Mouse (Mus musculus) heart, embryonic 16.5 days (tissue): Measurements from ENCODE around the gene Katnal1. TPM values are rescaled to one million over a fixed set of nuclear protein-coding genes. Genes with fewer than 3 reads are reported as not detected.

ENCODE experiments used
- ATAC-seq: fragments of 200-750 bp; cut with Nextera tagmentation; replicated peaks from 2 replicates; pipeline ENCODE4 v1.8.0; 2017; ENCODE audit warnings: moderate number of reproducible peaks; ENCODE audit not compliant: insufficient read depth, low FRiP score; ENCODE audit errors: extremely low read depth
- H3K27ac ChIP-seq: fragments of 300-500 bp; sonication (generic); 2 replicates; pipeline ENCODE4 v1.5.1; 2014; ENCODE audit warnings: mild to moderate bottlenecking, low read length, control low read depth, moderate library complexity
- H3K27me3 ChIP-seq: fragments of 300-500 bp; sonication (generic); 2 replicates; pipeline ENCODE4 v1.6.1; 2014; ENCODE audit warnings: low read length, mixed read lengths; ENCODE audit not compliant: control insufficient read depth, insufficient read depth
- H3K36me3 ChIP-seq: fragments of 300-500 bp; sonication (generic); 2 replicates; pipeline ENCODE4 v1.6.1; 2014; ENCODE audit not compliant: control insufficient read depth, insufficient read depth
- H3K4me1 ChIP-seq: fragments of 300-500 bp; sonication (generic); 2 replicates; pipeline ENCODE4 v1.6.1; 2014; ENCODE audit warnings: low read length, mixed read lengths; ENCODE audit not compliant: control insufficient read depth, insufficient read depth
- H3K4me2 ChIP-seq: fragments of 300-500 bp; sonication (generic); 2 replicates; pipeline ENCODE4 v1.6.1; 2014; ENCODE audit warnings: low read depth, mild to moderate bottlenecking, control low read depth, low read length
- H3K4me3 ChIP-seq: fragments of 300-500 bp; sonication (generic); 2 replicates; pipeline ENCODE4 v1.5.1; 2014; ENCODE audit warnings: mild to moderate bottlenecking, control low read depth, low read length
- H3K9ac ChIP-seq: fragments of 300-500 bp; sonication (generic); 2 replicates; pipeline ENCODE4 v1.6.1; 2014; ENCODE audit warnings: low read length, control low read depth
- H3K9me3 ChIP-seq: fragments of 300-500 bp; sonication (generic); replicated peaks from 2 replicates; pipeline ENCODE4 v1.6.1; 2016; ENCODE audit warnings: low read length; ENCODE audit not compliant: control insufficient read depth
- WGBS: fragments of 180-500 bp; shearing (Covaris S2); extraction: QIAGEN DNeasy Blood & Tissue Kit; methylation state at CpG from one replicate; pipeline ENCODE4 v1.1.7; 2014; 5-methylcytosine and 5-hydroxymethylcytosine counted together
- polyA plus RNA-seq: library from polyadenylated mRNA; unstranded; fragments of >200 nt; fragmentation: Nextera tagmentation; extraction: Ambion mirVana; gene quantifications from 2 replicates; pipeline ENCODE4 v1.2.1, GENCODE M21; 2015

Gene Katnal1
- polyA plus RNA-seq, 1 experiment from 2014 or later = 12.7 TPM

GRCm38 (mm10) chr5:148936516-148936951, 7.4 kb upstream of the Katnal1 start:
- ATAC-seq = no peak
- 0 out of 2 replicates have a peak, but pooled peaks cover 2% of the 10 kb centered on the region for H3K9me3 ChIP-seq
- H3K36me3 ChIP-seq = no peaks in the 10 kb centered on the region
- H3K9ac ChIP-seq = no peak overlapping the region
- no peak overlapping the region for H3K27ac ChIP-seq
- no peaks in the 10 kb centered on the region for H3K27me3 ChIP-seq
- H3K4me2 ChIP-seq = no peak overlapping the region
- H3K4me3 ChIP-seq = no peak overlapping the region
- H3K4me1 ChIP-seq = no peaks in the 10 kb centered on the region
- 70% methylated on average over 3 of the region's 3 CpGs for WGBS

- Histone ChIP-seq H3K9me3 (0 out of 2 replicates have a peak, but pooled peaks cover 2% of the 10 kb centered on the region), H3K4me2 (no peak overlapping the region), H3K4me3 (no peak overlapping the region), H3K36me3 (no peaks in the 10 kb centered on the region), H3K4me1 (no peaks in the 10 kb centered on the region), H3K27ac (no peak overlapping the region), H3K27me3 (no peaks in the 10 kb centered on the region), H3K9ac (no peak overlapping the region)
- ATAC-seq = no peak
- WGBS = 80% methylated on average over 6 of the region's 6 CpGs
Observed at GRCm38 (mm10) chr5:148935871-148936270, 6.8 kb upstream of the Katnal1 start.

DNA sequence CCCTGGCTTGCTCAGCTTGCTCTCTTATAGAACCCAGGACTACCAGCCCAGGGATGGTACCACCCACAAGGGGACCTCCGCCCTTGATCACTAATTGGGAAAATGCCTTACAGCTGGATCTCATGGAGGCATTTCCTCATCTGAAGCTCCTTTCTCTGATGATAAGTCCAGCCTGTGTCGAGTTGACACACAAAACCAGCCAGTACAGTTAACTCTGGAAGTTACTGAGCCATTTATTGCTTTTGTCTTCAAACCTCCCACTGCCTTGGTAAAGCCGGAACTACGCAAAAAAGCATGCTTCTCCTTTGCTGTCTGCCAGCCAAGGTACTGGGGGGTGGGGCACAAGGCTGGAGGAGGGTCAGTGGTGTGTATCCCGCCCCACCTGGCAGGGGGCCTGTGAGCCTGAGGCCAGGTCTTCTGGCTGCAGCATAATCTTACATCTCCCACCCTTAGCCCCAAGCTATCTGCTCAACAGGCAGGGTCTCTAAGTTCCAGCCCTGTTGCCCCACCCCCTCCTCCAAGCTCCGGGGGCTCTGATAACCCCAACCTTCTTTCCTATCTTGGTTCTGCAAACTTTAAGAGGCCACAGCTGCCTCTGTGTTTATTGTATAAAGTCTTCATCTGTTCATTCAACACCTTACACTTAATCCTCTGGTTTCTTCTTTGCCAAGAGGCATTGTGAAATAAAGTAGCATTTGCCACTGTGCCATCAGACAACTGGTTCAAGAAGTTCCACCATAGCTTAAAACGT, 6.1 kb upstream of the Katnal1 start:
- Histone ChIP-seq H3K27me3 (no peaks in the 10 kb centered on the region), H3K4me2 (no peak overlapping the region), H3K27ac (no peak overlapping the region), H3K9me3 (0 out of 2 replicates have a peak, but pooled peaks cover 2% of the 10 kb centered on the region), H3K36me3 (no peaks in the 10 kb centered on the region), H3K4me1 (no peaks in the 10 kb centered on the region), H3K4me3 (no peak overlapping the region), H3K9ac (no peak overlapping the region)
- 42% methylated on average over 7 of the region's 7 CpGs for WGBS
- ATAC-seq = no peak

DNA sequence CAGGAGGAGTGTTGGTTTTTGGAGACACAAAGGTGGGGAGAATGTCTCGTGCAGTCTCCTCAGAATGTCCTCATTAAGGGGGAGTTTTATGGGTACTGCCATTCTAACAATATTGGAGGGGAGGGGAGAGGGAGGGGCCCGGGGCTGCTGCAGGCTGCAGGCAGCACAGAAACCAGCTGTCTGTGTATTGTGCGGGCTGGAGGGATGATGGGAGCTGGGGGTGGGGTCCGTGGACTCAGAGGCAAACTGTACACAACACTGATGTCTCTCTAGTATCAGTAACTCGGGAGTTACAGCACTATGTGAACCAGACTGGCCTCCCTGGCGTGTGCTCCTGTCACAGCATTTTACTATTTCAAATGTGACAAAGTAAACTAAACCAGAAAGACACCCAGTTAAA, 5.3 kb upstream of the Katnal1 start:
- Histone ChIP-seq H3K36me3 (no peaks in the 10 kb centered on the region), H3K9ac (no peak overlapping the region), H3K4me3 (no peak overlapping the region), H3K4me2 (no peak overlapping the region), H3K27ac (no peak overlapping the region), H3K9me3 (0 out of 2 replicates have a peak, but pooled peaks cover 2% of the 10 kb centered on the region), H3K27me3 (no peaks in the 10 kb centered on the region), H3K4me1 (no peaks in the 10 kb centered on the region)
- ATAC-seq = no peak
- 69% methylated on average over 6 of the region's 6 CpGs for WGBS

GRCm38 (mm10) chr5:148933767-148934166, 4.6 kb upstream of the Katnal1 start:
- H3K4me2 ChIP-seq = no peak overlapping the region
- 64% methylated on average over 8 of the region's 8 CpGs for WGBS
- 0 out of 2 replicates have a peak, but pooled peaks cover 2% of the 10 kb centered on the region for H3K9me3 ChIP-seq
- H3K4me1 ChIP-seq = peaks cover 3% of the 10 kb centered on the region; the same call in 1 of the 2 replicates
- ATAC-seq = no peak
- no peak overlapping the region for H3K9ac ChIP-seq
- H3K4me3 ChIP-seq = no peak overlapping the region
- H3K27ac ChIP-seq = no peak overlapping the region
- H3K36me3 ChIP-seq = no peaks in the 10 kb centered on the region
- H3K27me3 ChIP-seq = no peaks in the 10 kb centered on the region

DNA sequence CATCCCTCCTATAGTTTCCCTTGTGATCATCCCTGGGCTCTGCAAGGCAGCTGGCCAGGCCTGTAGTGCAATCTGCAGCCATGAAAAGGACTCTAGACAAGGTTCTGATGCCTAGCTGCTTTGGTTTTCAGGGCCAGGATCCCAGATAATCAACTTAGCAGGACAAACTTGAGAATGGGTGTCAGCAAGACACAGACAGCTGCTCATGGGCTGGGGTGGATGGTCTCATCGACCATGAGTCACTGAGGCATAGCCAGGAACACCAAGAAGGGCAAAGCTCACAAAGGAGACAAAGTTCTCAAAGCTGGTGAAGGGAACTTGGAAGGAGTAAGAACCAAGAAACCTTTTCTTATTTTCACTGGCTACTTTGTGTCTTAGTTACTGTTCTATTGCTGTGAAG, 2.2 kb upstream of the Katnal1 start:
- no peak overlapping the region for H3K27ac ChIP-seq
- ATAC-seq = no peak
- peaks cover 10% of the 10 kb centered on the region for H3K4me1 ChIP-seq
- WGBS = 87% methylated on average over 1 of the region's 1 CpGs
- H3K27me3 ChIP-seq = no peaks in the 10 kb centered on the region
- H3K9ac ChIP-seq = no peak overlapping the region
- H3K4me2 ChIP-seq = no peak overlapping the region
- H3K9me3 ChIP-seq = 0 out of 2 replicates have a peak, but pooled peaks cover 2% of the 10 kb centered on the region
- H3K36me3 ChIP-seq = no peaks in the 10 kb centered on the region
- no peak overlapping the region for H3K4me3 ChIP-seq

DNA sequence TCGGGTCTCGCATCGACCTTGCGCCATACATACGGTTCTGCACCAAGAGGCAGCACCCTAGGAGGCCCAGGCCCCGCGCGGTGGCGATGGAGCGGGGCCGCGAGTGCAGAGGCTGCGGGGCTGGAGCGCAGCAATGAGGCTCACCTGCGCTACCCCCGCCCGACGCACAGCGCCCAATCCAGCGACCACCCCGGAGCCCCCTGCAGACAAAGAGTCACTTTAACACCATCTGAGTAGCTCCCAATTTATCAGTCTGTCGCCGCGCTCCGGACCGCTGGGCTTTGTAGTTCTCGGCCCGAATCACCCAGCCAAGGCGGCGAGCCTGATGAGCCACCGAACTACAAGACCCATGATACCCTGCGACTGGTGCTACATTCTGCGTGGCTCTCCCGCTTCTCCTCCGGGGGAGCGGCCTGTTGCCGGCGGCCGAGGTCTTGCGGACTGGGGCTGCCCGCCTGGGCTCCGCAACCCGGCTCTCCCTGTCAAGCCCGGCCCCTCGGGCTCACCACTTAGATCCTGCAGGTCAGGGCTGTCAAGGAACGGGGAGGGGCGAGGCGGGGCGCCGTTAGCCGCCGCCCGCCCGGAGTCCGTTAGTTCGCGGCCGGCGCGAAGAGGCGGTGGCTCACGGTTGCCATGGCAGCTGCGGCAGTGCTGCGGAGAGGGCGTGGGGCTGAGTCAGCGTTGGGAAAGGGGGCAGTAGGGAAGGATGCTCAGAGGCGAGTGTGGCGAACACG, 571 bp downstream of the Katnal1 start:
- H3K4me1 ChIP-seq = peaks cover 10% of the 10 kb centered on the region
- no peaks in the 10 kb centered on the region for H3K36me3 ChIP-seq
- under 1% methylated on average over 69 of the region's 69 CpGs for WGBS
- 0 out of 2 replicates have a peak, but pooled peaks cover 2% of the 10 kb centered on the region for H3K9me3 ChIP-seq
- peak overlapping the region; percentile 92 for H3K27ac ChIP-seq
- peak overlapping the region; percentile 91 for H3K9ac ChIP-seq
- H3K4me3 ChIP-seq = peak overlapping the region; percentile 76
- no peaks in the 10 kb centered on the region for H3K27me3 ChIP-seq
- peak; percentile 98 for ATAC-seq
- H3K4me2 ChIP-seq = peak overlapping the region; percentile 87

DNA sequence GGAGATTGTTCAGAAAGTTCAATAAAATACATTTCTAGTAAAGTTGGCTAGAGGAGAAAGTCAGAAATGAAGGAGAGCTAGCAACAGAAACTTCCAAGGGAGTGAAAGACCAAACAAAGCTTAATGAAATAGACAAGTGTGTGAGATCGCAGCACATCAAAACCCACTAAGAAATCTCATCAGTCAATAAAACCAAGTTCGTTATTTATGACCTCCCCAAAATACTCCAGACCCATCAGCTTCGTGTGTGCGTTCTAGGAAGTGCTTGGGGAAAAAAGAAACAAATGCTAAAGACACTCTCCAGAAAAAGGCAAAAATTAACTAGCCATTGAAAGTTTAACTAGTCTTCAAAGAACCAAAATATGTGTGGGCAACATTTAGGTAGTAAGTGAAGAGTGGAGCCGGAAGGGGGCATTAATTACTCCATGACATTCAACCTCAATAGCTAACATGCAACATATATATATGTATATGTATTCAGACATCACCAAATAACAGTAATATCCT, 1.4 kb downstream of the Katnal1 start:
- Histone ChIP-seq H3K9me3 (0 out of 2 replicates have a peak, but pooled peaks cover 2% of the 10 kb centered on the region), H3K4me3 (peak overlapping the region; percentile 76), H3K9ac (peak overlapping the region; percentile 91), H3K4me2 (peak overlapping the region; percentile 71), H3K36me3 (no peaks in the 10 kb centered on the region), H3K4me1 (peaks cover 10% of the 10 kb centered on the region), H3K27ac (no peak overlapping the region; the same call in 1 of the 2 replicates), H3K27me3 (no peaks in the 10 kb centered on the region)
- no peak for ATAC-seq
- 46% methylated on average over 5 of the region's 5 CpGs for WGBS

GRCm38 (mm10) chr5:148924586-148924985, 4.5 kb downstream of the Katnal1 start:
- H3K27me3 ChIP-seq = no peaks in the 10 kb centered on the region
- H3K9me3 ChIP-seq = no peaks in the 10 kb centered on the region
- H3K4me2 ChIP-seq = no peak overlapping the region
- 78% methylated on average over 12 of the region's 12 CpGs for WGBS
- no peak overlapping the region for H3K27ac ChIP-seq
- H3K9ac ChIP-seq = no peak overlapping the region
- ATAC-seq = no peak
- H3K4me3 ChIP-seq = no peak overlapping the region
- peaks cover 10% of the 10 kb centered on the region for H3K4me1 ChIP-seq
- peaks cover 2% of the 10 kb centered on the region; the same call in 1 of the 2 replicates for H3K36me3 ChIP-seq
